Mouse (Mus musculus) midbrain, embryonic 11.5 days (tissue): ENCODE data around the gene Gtf2i. TPM values are rescaled to one million over a fixed set of nuclear protein-coding genes. Genes with fewer than 3 reads are reported as not detected.

ENCODE experiments used
- ATAC-seq: fragments of 200-750 bp; cut with Nextera tagmentation; 2 replicates; pipeline ENCODE4 v1.8.0; 2017; ENCODE audit warnings: moderate TSS enrichment, moderate library complexity; ENCODE audit not compliant: low FRiP score
- DNase-seq: peaks from one replicate; pipeline ENCODE4 v3.0.0; 2015; ENCODE audit warnings: low spot score; ENCODE audit errors: missing footprints
- H3K27ac ChIP-seq: fragments of 300-500 bp; sonication (generic); 2 replicates; pipeline ENCODE4 v1.5.1; 2014; ENCODE audit warnings: low read depth, low read length
- H3K27me3 ChIP-seq: fragments of 300-500 bp; sonication (generic); 2 replicates; pipeline ENCODE4 v1.6.1; 2014; ENCODE audit warnings: mild to moderate bottlenecking, low read length, moderate library complexity, mixed read lengths; ENCODE audit not compliant: control insufficient read depth, insufficient read depth
- H3K36me3 ChIP-seq: fragments of 300-500 bp; sonication (generic); 2 replicates; pipeline ENCODE4 v1.6.1; 2014; ENCODE audit warnings: mild to moderate bottlenecking, low read length, moderate library complexity, mixed read lengths; ENCODE audit not compliant: control insufficient read depth, insufficient read depth
- H3K4me1 ChIP-seq: fragments of 300-500 bp; sonication (generic); 2 replicates; pipeline ENCODE4 v1.6.1; 2014; ENCODE audit warnings: low read length; ENCODE audit not compliant: control insufficient read depth, insufficient read depth
- H3K4me2 ChIP-seq: fragments of 300-500 bp; sonication (generic); 2 replicates; pipeline ENCODE4 v1.6.1; 2014; ENCODE audit warnings: mild to moderate bottlenecking, moderate library complexity
- H3K4me3 ChIP-seq: fragments of 300-500 bp; sonication (generic); 2 replicates; pipeline ENCODE4 v1.5.1; 2014; ENCODE audit warnings: low read depth, low read length
- H3K9ac ChIP-seq: fragments of 300-500 bp; sonication (generic); 2 replicates; pipeline ENCODE4 v1.6.1; 2014; ENCODE audit warnings: low read length
- H3K9me3 ChIP-seq: fragments of 300-500 bp; sonication (generic); 2 replicates; pipeline ENCODE4 v1.6.1; 2016; ENCODE audit warnings: low read length; ENCODE audit not compliant: control insufficient read depth
- WGBS: fragments of 180-500 bp; shearing (Covaris S2); extraction: QIAGEN DNeasy Blood & Tissue Kit; methylation state at CpG from one replicate; pipeline ENCODE4 v1.1.7; 2014; 5-methylcytosine and 5-hydroxymethylcytosine counted together
- polyA plus RNA-seq: library from polyadenylated mRNA; unstranded; fragments of >200 nt; fragmentation: Nextera tagmentation; extraction: Ambion mirVana; gene quantifications from 2 replicates; pipeline ENCODE4 v1.2.1, GENCODE M21; 2014

Gtf2i gene
- polyA plus RNA-seq, 1 experiment from 2014 or later: 190 TPM

GRCm38 (mm10) chr5:134248608-134249244 lies 65.8 kb downstream of the Gtf2i start:
- no peak for ATAC-seq
- H3K4me2 ChIP-seq: no peak overlapping the region
- no peak for DNase-seq
- no peak overlapping the region for H3K4me3 ChIP-seq
- H3K9me3 ChIP-seq: no peaks in the 10 kb centered on the region
- no peak overlapping the region for H3K9ac ChIP-seq
- WGBS: 95% methylated on average over 14 of the region's 14 CpGs
- no peak overlapping the region for H3K27ac ChIP-seq
- H3K36me3 ChIP-seq: peaks cover 80% of the 10 kb centered on the region
- H3K27me3 ChIP-seq: no peaks in the 10 kb centered on the region
- no peaks in the 10 kb centered on the region for H3K4me1 ChIP-seq

- Histone ChIP-seq H3K36me3 (peaks cover 82% of the 10 kb centered on the region), H3K9ac (no peak overlapping the region), H3K9me3 (no peaks in the 10 kb centered on the region), H3K27ac (no peak overlapping the region), H3K4me3 (no peak overlapping the region), H3K27me3 (no peaks in the 10 kb centered on the region), H3K4me2 (no peak overlapping the region), H3K4me1 (no peaks in the 10 kb centered on the region)
- WGBS: 95% methylated on average over 5 of the region's 5 CpGs
- no peak for DNase-seq
- ATAC-seq: no peak
These were observed 68.4 kb downstream of the Gtf2i start for GRCm38 (mm10) chr5:134246146-134246545.

DNA sequence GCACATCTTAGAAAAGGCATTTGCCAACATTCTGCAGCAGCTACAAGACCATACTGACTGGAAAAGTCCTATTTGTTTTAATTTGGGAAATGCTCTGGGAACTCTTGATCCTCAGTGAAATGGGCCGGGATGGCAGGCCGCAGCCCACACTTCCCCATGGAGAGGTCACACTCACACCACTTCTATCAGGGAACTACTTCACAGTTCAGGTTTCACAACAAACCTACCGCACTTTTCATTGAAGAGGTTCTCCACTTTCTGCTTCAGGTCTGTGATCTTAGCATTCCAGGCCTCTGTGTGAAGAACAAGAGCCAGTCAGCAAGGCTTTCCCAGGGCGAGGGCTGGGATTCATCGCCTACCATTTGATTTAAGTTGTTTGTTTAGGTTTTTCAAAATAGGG lies 69.7 kb downstream of the Gtf2i start:
- H3K4me1 ChIP-seq: no peaks in the 10 kb centered on the region
- H3K4me3 ChIP-seq: no peak overlapping the region
- ATAC-seq: no peak
- H3K9me3 ChIP-seq: no peaks in the 10 kb centered on the region
- H3K9ac ChIP-seq: no peak overlapping the region
- no peaks in the 10 kb centered on the region for H3K27me3 ChIP-seq
- peaks cover 90% of the 10 kb centered on the region for H3K36me3 ChIP-seq
- WGBS: 96% methylated on average over 5 of the region's 5 CpGs
- H3K27ac ChIP-seq: no peak overlapping the region
- DNase-seq: no peak
- H3K4me2 ChIP-seq: no peak overlapping the region

- 96% methylated on average over 26 of the region's 26 CpGs for WGBS
- H3K4me3 ChIP-seq: no peak overlapping the region
- ATAC-seq (no peak), DNase-seq (no peak)
- no peak overlapping the region for H3K27ac ChIP-seq
- no peaks in the 10 kb centered on the region for H3K27me3 ChIP-seq
- H3K9me3 ChIP-seq: no peaks in the 10 kb centered on the region
- no peak overlapping the region for H3K9ac ChIP-seq
- H3K4me1 ChIP-seq: peaks cover 9% of the 10 kb centered on the region
- no peak overlapping the region for H3K4me2 ChIP-seq
- peaks cover 89% of the 10 kb centered on the region for H3K36me3 ChIP-seq
These were observed 70.7 kb downstream of the Gtf2i start for GRCm38 (mm10) chr5:134243661-134244436.

DNA sequence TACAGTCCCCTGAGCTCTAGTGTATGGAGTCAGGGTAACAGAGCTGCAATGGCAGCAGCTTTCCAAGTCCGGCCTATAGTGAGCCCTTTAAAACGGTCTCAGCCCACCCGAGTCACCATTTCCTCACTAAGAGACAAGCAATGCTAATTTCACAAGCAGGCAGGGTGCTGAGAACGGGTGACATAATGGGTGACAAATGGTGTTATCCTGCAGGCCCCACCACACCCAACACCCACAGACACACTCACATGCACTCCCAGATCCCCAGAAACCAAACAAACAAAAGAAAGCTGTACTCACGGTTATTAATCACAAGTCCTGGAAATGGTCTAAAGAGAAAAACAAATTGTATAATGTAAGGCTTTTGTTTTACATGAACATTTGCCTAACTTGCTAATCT lies 72.7 kb downstream of the Gtf2i start:
- DNase-seq (no peak), ATAC-seq (no peak)
- Histone ChIP-seq H3K9ac (no peak overlapping the region), H3K9me3 (no peaks in the 10 kb centered on the region), H3K27me3 (no peaks in the 10 kb centered on the region), H3K4me1 (peaks cover 20% of the 10 kb centered on the region), H3K4me2 (no peak overlapping the region), H3K36me3 (peaks cover 73% of the 10 kb centered on the region), H3K27ac (no peak overlapping the region), H3K4me3 (no peak overlapping the region)
- WGBS: 88% methylated on average over 5 of the region's 5 CpGs

DNA sequence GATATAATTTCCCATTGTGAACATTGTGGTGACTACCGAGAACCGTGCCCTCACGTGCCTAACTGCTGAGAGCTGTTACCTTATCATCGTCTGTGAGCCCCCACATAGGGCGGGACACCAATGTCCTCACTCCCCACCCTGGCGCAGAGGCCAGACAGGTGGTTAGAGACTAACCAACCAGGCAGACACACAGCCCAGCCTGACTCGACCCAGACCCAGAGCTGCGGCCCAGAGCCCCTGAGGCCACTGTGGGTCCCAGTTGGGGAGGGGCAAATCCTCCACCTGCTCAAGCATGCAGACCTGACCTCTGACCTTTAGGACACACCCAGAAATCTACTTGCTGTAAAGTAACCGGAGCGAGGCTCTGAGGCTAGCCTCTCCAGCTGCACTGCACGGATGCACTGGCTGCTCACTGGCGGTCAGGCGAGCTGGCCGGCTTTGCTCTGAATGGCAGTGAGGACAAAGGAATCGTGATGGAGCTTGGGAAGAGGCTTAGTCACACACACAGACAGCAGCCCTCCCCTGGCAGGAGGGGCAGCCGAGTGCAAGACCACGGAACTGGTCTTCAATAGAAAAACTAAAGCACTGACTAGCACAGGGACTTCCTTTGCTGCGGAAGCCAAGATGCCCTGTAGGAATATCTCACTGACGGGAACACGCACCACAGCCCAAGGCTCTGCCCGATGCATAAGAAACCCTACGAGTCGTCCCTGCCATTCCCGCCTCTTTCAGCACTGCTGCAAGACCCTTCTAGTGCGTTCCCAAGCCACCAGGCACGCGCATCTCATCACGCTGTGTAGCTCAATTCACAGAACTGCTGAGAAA lies 76.4 kb downstream of the Gtf2i start:
- no peaks in the 10 kb centered on the region for H3K9me3 ChIP-seq
- no peaks in the 10 kb centered on the region for H3K27me3 ChIP-seq
- peak overlapping the region; percentile 49 for H3K9ac ChIP-seq
- H3K4me3 ChIP-seq: no peak overlapping the region
- ATAC-seq (peak; percentile 92), DNase-seq (peak; percentile 95)
- WGBS: 35% methylated on average over 28 of the region's 28 CpGs
- peaks cover 51% of the 10 kb centered on the region for H3K36me3 ChIP-seq
- no peak overlapping the region for H3K4me2 ChIP-seq
- H3K4me1 ChIP-seq: peaks cover 20% of the 10 kb centered on the region
- H3K27ac ChIP-seq: peak overlapping the region; percentile 80

GRCm38 (mm10) chr5:134237508-134237907 lies 77.1 kb downstream of the Gtf2i start:
- Histone ChIP-seq H3K27ac (peak overlapping the region; percentile 80), H3K4me2 (no peak overlapping the region), H3K36me3 (peaks cover 46% of the 10 kb centered on the region), H3K27me3 (no peaks in the 10 kb centered on the region), H3K4me3 (no peak overlapping the region), H3K4me1 (peaks cover 20% of the 10 kb centered on the region), H3K9ac (no peak overlapping the region), H3K9me3 (no peaks in the 10 kb centered on the region)
- ATAC-seq (no peak), DNase-seq (peak; percentile 84)
- WGBS: 93% methylated on average over 11 of the region's 11 CpGs

- no peak overlapping the region for H3K27ac ChIP-seq
- 91% methylated on average over 6 of the region's 6 CpGs for WGBS
- no peak for DNase-seq
- H3K9me3 ChIP-seq: no peaks in the 10 kb centered on the region
- no peaks in the 10 kb centered on the region for H3K27me3 ChIP-seq
- H3K4me1 ChIP-seq: peaks cover 20% of the 10 kb centered on the region
- no peak overlapping the region for H3K4me3 ChIP-seq
- H3K9ac ChIP-seq: no peak overlapping the region
- H3K4me2 ChIP-seq: no peak overlapping the region
- ATAC-seq: no peak
- peaks cover 39% of the 10 kb centered on the region for H3K36me3 ChIP-seq
These were observed 77.8 kb downstream of the Gtf2i start for GRCm38 (mm10) chr5:134236796-134237195.

DNA sequence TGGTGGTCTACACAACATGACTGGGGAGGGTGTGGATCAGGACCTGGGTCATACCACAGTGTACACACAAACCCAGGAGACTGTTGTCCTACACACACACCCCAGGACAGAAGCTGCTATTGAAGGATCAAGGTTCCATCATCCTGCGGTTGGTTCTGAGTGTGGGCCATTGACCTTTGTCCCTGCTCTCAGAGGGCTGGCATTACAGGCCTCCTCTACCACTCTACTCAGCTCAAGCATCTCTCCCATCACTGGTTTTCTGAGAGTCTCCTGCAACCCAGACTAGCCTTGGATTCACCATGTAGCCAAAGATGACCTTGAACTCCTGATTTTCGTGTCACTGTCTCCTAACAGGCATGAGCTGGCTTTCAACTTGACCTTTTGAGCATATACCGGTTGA lies 78.3 kb downstream of the Gtf2i start:
- ATAC-seq (no peak), DNase-seq (no peak)
- Histone ChIP-seq H3K9ac (no peak overlapping the region), H3K9me3 (no peaks in the 10 kb centered on the region), H3K27ac (no peak overlapping the region), H3K36me3 (peaks cover 34% of the 10 kb centered on the region), H3K4me2 (no peak overlapping the region), H3K4me3 (no peak overlapping the region), H3K4me1 (peaks cover 20% of the 10 kb centered on the region), H3K27me3 (no peaks in the 10 kb centered on the region)
- WGBS: 89% methylated on average over 3 of the region's 3 CpGs
